Mouse (Mus musculus) testis, adult 2 months (tissue): ENCODE measurements around the gene Traf3ip1.

Source experiments
- CTCF ChIP-seq: fragments of 200-500 bp; IDR thresholded peaks from 2 replicates; pipeline ENCODE4 v1.5.1; 2012; ENCODE audit warnings: low read depth, mild to moderate bottlenecking, inconsistent platforms, low read length, moderate library complexity; ENCODE audit not compliant: control insufficient read depth, insufficient read depth, insufficient replicate concordance
- POLR2A ChIP-seq: fragments of 200-500 bp; IDR thresholded peaks from 2 replicates; pipeline ENCODE4 v1.6.1; 2012; ENCODE audit warnings: low read depth, mild to moderate bottlenecking, inconsistent platforms, low read length, moderate library complexity; ENCODE audit not compliant: control insufficient read depth

- no peak for TF ChIP-seq CTCF
- TF ChIP-seq POLR2A, result no peak
Observed at GRCm38 (mm10) chr1:91545226-91545625, 50.8 kb downstream of the Traf3ip1 start.
